Mouse (Mus musculus): ENCODE data around the gene Mapt. TPM values are rescaled to one million over a fixed set of nuclear protein-coding genes. Genes with fewer than 3 reads are reported as not detected.
"Not testable (repeated sequence)": the region's sequence is repeated elsewhere in the genome, so short reads cannot be mapped to it uniquely, and the experiment has no call there.

Gene Mapt
- not detected in 2 replicates for total RNA-seq (2017)

GRCm38 (mm10) chr11:104231041-104231911, at the start of gene Mapt:
Gene Mapt (plus strand): TSS chr11:104231390.
- ATAC-seq (replicated peaks; ENCODE audit: low read depth, poor library complexity, severe bottlenecking) = peak; percentile 77

GRCm38 (mm10) chr11:104182141-104182540, 49.0 kb upstream of the Mapt start:
- ATAC-seq (replicated peaks; ENCODE audit: low read depth, poor library complexity, severe bottlenecking) = no peak

- 0 out of 2 replicates have a peak, but pooled peaks have one; percentile 22 for ATAC-seq (replicated peaks; ENCODE audit: low read depth, poor library complexity, severe bottlenecking)
These were observed 44.9 kb upstream of the Mapt start, which contains the start of gene Sppl2c for GRCm38 (mm10) chr11:104186135-104186836. Gene Sppl2c (plus strand): TSS chr11:104186327.

GRCm38 (mm10) chr11:104186837-104187150, 44.4 kb upstream of the Mapt start:
- ATAC-seq (replicated peaks; ENCODE audit: low read depth, poor library complexity, severe bottlenecking) = no peak

GRCm38 (mm10) chr11:104187766-104188165, 43.4 kb upstream of the Mapt start:
- ATAC-seq (replicated peaks; ENCODE audit: low read depth, poor library complexity, severe bottlenecking) = no peak

GRCm38 (mm10) chr11:104190008-104190407, 41.2 kb upstream of the Mapt start:
- ATAC-seq (replicated peaks; ENCODE audit: low read depth, poor library complexity, severe bottlenecking) = no peak

- ATAC-seq (replicated peaks; ENCODE audit: low read depth, poor library complexity, severe bottlenecking) = no peak
These were observed 35.8 kb upstream of the Mapt start for GRCm38 (mm10) chr11:104195382-104195781.

- peak; percentile 97 for ATAC-seq (replicated peaks; ENCODE audit: low read depth, poor library complexity, severe bottlenecking)
These were observed 35.4 kb upstream of the Mapt start for GRCm38 (mm10) chr11:104195791-104196190.

- 0 out of 2 replicates have a peak, but pooled peaks have one; percentile 26 for ATAC-seq (replicated peaks; ENCODE audit: low read depth, poor library complexity, severe bottlenecking)
These were observed 33.3 kb upstream of the Mapt start for GRCm38 (mm10) chr11:104197861-104198260.

GRCm38 (mm10) chr11:104203271-104203670, 27.9 kb upstream of the Mapt start:
- ATAC-seq (replicated peaks; ENCODE audit: low read depth, poor library complexity, severe bottlenecking) = no peak

- ATAC-seq (replicated peaks; ENCODE audit: low read depth, poor library complexity, severe bottlenecking) = no peak
These were observed 24.6 kb upstream of the Mapt start for GRCm38 (mm10) chr11:104206573-104206972.

GRCm38 (mm10) chr11:104209041-104209440, 22.1 kb upstream of the Mapt start:
- ATAC-seq (replicated peaks; ENCODE audit: low read depth, poor library complexity, severe bottlenecking) = no peak

- ATAC-seq (replicated peaks; ENCODE audit: low read depth, poor library complexity, severe bottlenecking) = no peak
These were observed 19.9 kb upstream of the Mapt start for GRCm38 (mm10) chr11:104211251-104211650.

- not testable (repeated sequence) for ATAC-seq (replicated peaks; ENCODE audit: low read depth, poor library complexity, severe bottlenecking)
These were observed 17.1 kb upstream of the Mapt start for GRCm38 (mm10) chr11:104214128-104214527.

- no peak for ATAC-seq (replicated peaks; ENCODE audit: low read depth, poor library complexity, severe bottlenecking)
These were observed 13.1 kb upstream of the Mapt start for GRCm38 (mm10) chr11:104218075-104218474.

- ATAC-seq (replicated peaks; ENCODE audit: low read depth, poor library complexity, severe bottlenecking) = no peak
These were observed 10.9 kb upstream of the Mapt start for GRCm38 (mm10) chr11:104220291-104220690.

- no peak for ATAC-seq (replicated peaks; ENCODE audit: low read depth, poor library complexity, severe bottlenecking)
These were observed 9.4 kb upstream of the Mapt start for GRCm38 (mm10) chr11:104221751-104222150.

- no peak for ATAC-seq (replicated peaks; ENCODE audit: low read depth, poor library complexity, severe bottlenecking)
These were observed 7.9 kb upstream of the Mapt start for GRCm38 (mm10) chr11:104223301-104223700.

GRCm38 (mm10) chr11:104229391-104229790, 1.8 kb upstream of the Mapt start:
- ATAC-seq (replicated peaks; ENCODE audit: low read depth, poor library complexity, severe bottlenecking) = no peak

- ATAC-seq (replicated peaks; ENCODE audit: low read depth, poor library complexity, severe bottlenecking) = no peak
These were observed 968 bp upstream of the Mapt start for GRCm38 (mm10) chr11:104230066-104230778.
